Mouse (Mus musculus) E14TG2a.4 (cell line): ENCODE measurements around the gene Lpp.

Experiments used
- H3K27me3 ChIP-seq: 2 replicates; pipeline ENCODE4 v1.6.1; 2014; ENCODE audit warnings: low read length, control low read depth; ENCODE audit not compliant: insufficient read depth
- H3K36me3 ChIP-seq: 2 replicates; pipeline ENCODE4 v1.6.1; 2014; ENCODE audit warnings: low read length, control low read depth; ENCODE audit not compliant: insufficient read depth
- H3K4me1 ChIP-seq: replicated peaks from 2 replicates; pipeline ENCODE4 v1.6.1; 2014; ENCODE audit warnings: low read depth, low read length, control low read depth
- H3K4me3 ChIP-seq: replicated peaks from 2 replicates; pipeline ENCODE4 v1.5.1; 2014; ENCODE audit warnings: mild to moderate bottlenecking, low read length
- H3K9me3 ChIP-seq: 2 replicates; pipeline ENCODE4 v1.6.1; 2014; ENCODE audit warnings: low read length, control low read depth
- CTCF ChIP-seq: conservative IDR thresholded peaks from 2 replicates; pipeline ENCODE4 v1.5.1; 2014; ENCODE audit warnings: low read length
- NANOG ChIP-seq: IDR thresholded peaks from 2 replicates; pipeline ENCODE4 v1.6.1; 2014; ENCODE audit warnings: borderline replicate concordance, low read length, mixed read lengths
- POU5F1 ChIP-seq: IDR thresholded peaks from 2 replicates; pipeline ENCODE4 v1.6.1; 2014; ENCODE audit warnings: low read length, borderline replicate concordance

Lpp gene

DNA sequence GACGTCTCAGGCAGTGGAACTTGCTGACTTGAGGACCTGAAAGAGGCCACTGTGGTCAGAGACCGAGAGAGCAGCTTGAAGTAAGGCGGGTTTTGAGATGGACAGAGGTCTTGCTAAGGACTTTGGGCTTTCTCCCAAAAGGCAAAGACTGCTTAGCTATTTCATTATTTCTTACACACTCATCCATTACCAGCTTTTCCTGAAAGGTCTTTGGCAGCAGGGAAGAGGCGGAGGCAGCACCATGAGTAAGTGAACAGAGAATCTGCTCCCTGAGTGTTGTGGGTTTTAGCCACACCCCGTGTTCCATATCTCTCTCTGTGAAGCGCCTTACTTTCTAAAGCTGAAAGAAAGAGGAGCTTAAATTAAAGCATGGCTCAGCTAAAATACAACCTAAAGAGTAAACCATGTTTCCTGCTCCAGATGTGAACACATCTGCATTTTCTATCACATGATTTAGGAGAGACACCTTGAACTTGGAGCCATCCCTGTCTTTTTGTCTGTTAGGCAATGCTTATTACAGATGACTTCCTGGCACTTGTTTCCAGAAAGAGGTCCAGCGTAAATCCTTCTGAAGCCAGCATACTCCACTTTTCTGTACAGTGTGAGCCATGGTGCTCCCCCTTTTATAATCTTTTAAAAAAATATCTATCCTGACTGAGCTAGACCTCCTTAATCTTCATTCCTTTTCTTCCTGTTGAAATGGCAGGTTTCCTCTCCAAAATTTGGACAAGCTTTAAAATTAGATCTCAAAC, 520.5 kb downstream of the Lpp start:
- no peak overlapping the region for H3K4me3 ChIP-seq
- H3K36me3 ChIP-seq = no peaks in the 10 kb centered on the region
- H3K27me3 ChIP-seq = no peaks in the 10 kb centered on the region
- H3K9me3 ChIP-seq = no peaks in the 10 kb centered on the region
- H3K4me1 ChIP-seq = no peaks in the 10 kb centered on the region
- TF ChIP-seq POU5F1 (no peak), CTCF (no peak), NANOG (no peak)

- Histone ChIP-seq H3K9me3 (no peaks in the 10 kb centered on the region), H3K36me3 (no peaks in the 10 kb centered on the region), H3K4me1 (no peaks in the 10 kb centered on the region), H3K4me3 (no peak overlapping the region), H3K27me3 (no peaks in the 10 kb centered on the region)
- TF ChIP-seq NANOG = no peak
- TF ChIP-seq CTCF = no peak
- TF ChIP-seq POU5F1 = no peak
These were observed 521.1 kb downstream of the Lpp start for GRCm38 (mm10) chr16:24914393-24914751.

DNA sequence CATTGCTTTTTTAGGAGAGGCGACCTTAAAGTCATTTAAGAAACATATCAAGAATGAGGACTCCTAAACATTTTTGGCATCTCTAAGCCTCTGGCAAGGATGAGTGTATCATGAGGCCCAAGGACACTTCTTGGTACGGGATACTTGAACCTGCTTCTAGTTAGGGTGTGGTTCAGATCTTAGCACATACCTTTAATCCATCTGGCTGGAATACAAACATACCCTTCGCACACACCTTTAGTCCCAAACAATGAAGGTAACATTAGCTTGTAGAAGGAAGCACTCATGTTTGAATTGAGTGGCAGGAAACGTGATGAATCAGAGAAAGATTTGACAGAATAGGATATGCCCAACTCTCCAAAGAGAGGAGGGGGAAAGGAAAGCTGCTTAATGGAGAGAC, 522.2 kb downstream of the Lpp start:
- Histone ChIP-seq H3K9me3 (no peaks in the 10 kb centered on the region), H3K4me1 (no peaks in the 10 kb centered on the region), H3K4me3 (no peak overlapping the region), H3K27me3 (no peaks in the 10 kb centered on the region), H3K36me3 (no peaks in the 10 kb centered on the region)
- no peak for TF ChIP-seq POU5F1

- no peaks in the 10 kb centered on the region for H3K4me1 ChIP-seq
These were observed 526.2 kb downstream of the Lpp start for GRCm38 (mm10) chr16:24919349-24920012.

DNA sequence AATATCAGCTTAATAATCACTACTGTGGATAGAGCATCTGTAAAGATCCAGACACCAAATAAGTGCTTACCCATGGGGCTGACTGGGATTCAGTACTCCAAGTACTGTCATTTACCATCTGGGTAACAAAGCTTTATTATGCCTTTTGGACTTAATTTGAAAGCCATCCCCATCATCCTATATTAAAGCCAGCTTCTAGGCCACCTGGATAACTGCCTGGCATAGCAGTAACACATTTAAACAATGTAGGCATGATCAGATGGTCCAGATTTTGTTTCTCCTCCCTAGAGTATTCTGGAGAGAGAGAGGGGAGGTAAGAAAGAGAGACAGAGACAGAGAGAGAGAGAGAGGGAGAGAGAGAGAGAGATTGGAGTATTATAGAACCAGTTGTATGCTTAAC, 536.8 kb downstream of the Lpp start:
- Histone ChIP-seq H3K9me3 (no peaks in the 10 kb centered on the region), H3K4me3 (no peak overlapping the region), H3K27me3 (no peaks in the 10 kb centered on the region), H3K4me1 (no peaks in the 10 kb centered on the region; the same call in 1 of the 2 replicates), H3K36me3 (no peaks in the 10 kb centered on the region)
- TF ChIP-seq CTCF (no peak), POU5F1 (no peak), NANOG (no peak)

More at GRCm38 (mm10) chr16:24919349-24920012, 526.2 kb downstream of the Lpp start:
- no peak overlapping the region for H3K4me3 ChIP-seq
- no peaks in the 10 kb centered on the region for H3K27me3 ChIP-seq
- no peak for TF ChIP-seq NANOG
- TF ChIP-seq POU5F1 = no peak
- no peak for TF ChIP-seq CTCF
- no peaks in the 10 kb centered on the region for H3K36me3 ChIP-seq
- H3K9me3 ChIP-seq = no peaks in the 10 kb centered on the region

- Histone ChIP-seq H3K4me1 (no peaks in the 10 kb centered on the region; the same call in 1 of the 2 replicates), H3K9me3 (no peaks in the 10 kb centered on the region), H3K27me3 (no peaks in the 10 kb centered on the region), H3K4me3 (no peak overlapping the region), H3K36me3 (no peaks in the 10 kb centered on the region)
- TF ChIP-seq CTCF (no peak), NANOG (no peak), POU5F1 (no peak)
These were observed 537.3 kb downstream of the Lpp start for GRCm38 (mm10) chr16:24930621-24931020.

DNA sequence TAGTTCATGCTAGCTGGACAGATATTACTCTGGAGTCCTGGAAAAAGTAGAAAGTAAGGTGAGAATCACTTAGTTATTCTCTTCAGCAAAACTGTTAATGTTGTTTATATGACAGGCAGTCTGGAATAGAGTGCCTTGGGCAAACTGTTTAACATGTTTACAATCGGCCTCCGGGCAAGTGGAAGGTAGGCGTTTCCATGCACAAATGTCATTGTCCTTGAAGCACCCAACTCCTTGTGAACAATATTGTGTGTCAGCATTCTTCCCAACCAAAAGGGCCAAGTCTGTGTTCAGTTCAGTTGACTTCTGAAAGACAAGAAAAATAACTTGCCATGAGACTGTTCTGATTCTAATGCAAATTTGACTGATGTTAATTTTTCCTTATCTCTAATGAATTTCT, 539.5 kb downstream of the Lpp start:
- H3K27me3 ChIP-seq = no peaks in the 10 kb centered on the region
- no peaks in the 10 kb centered on the region for H3K9me3 ChIP-seq
- H3K4me1 ChIP-seq = no peaks in the 10 kb centered on the region; the same call in 1 of the 2 replicates
- no peak overlapping the region for H3K4me3 ChIP-seq
- no peaks in the 10 kb centered on the region for H3K36me3 ChIP-seq
- TF ChIP-seq NANOG (no peak), CTCF (no peak), POU5F1 (no peak)

- Histone ChIP-seq H3K36me3 (no peaks in the 10 kb centered on the region), H3K4me1 (no peaks in the 10 kb centered on the region; the same call in 1 of the 2 replicates), H3K27me3 (no peaks in the 10 kb centered on the region), H3K9me3 (no peaks in the 10 kb centered on the region), H3K4me3 (no peak overlapping the region)
- TF ChIP-seq CTCF (no peak), NANOG (no peak), POU5F1 (no peak)
These were observed 540.4 kb downstream of the Lpp start for GRCm38 (mm10) chr16:24933691-24934090.
